Mouse (Mus musculus): ENCODE measurements around the gene Epn2.

- TF ChIP-seq EP300 (optimal IDR thresholded peaks at IDR 0.05) (no peak), CTCF (IDR thresholded peaks at IDR 0.05; ENCODE audit: low read depth) (no peak)
Measured at GRCm38 (mm10) chr11:61585421-61585820, 5.9 kb upstream of the Epn2 start.

Measured in stomach, postnatal 0 days (tissue).